Mouse (Mus musculus) telencephalon, adult 2 months (tissue): ENCODE measurements around the gene Ssc5d.

Experiments used
- DNase-seq: peaks from one replicate; pipeline ENCODE4 v3.0.0-alpha.2; 2011; ENCODE audit warnings: low read depth, low spot score

The Ssc5d gene

GRCm38 (mm10) chr7:4919971-4920370, 5.6 kb upstream of the Ssc5d start:
- DNase-seq, result no peak

- DNase-seq, result no peak
Observed at GRCm38 (mm10) chr7:4920496-4920895, 5.1 kb upstream of the Ssc5d start.

- DNase-seq, result no peak
Observed at GRCm38 (mm10) chr7:4920976-4921823, 4.4 kb upstream of the Ssc5d start.

GRCm38 (mm10) chr7:4921824-4922482, 3.6 kb upstream of the Ssc5d start, which contains the start of gene Nat14:
Gene Nat14 (plus strand): TSS chr7:4922028.
- DNase-seq, result peak; percentile 55

- DNase-seq, result peak; percentile 90
Observed at GRCm38 (mm10) chr7:4922508-4922907, 3.1 kb upstream of the Ssc5d start.

- peak; percentile 54 for DNase-seq
Observed at GRCm38 (mm10) chr7:4922931-4923565, 2.5 kb upstream of the Ssc5d start.

- no peak for DNase-seq
Observed at GRCm38 (mm10) chr7:4923586-4924364, 1.8 kb upstream of the Ssc5d start.

GRCm38 (mm10) chr7:4924483-4924882, 1.1 kb upstream of the Ssc5d start:
- no peak for DNase-seq

- DNase-seq, result peak; percentile 51
Observed at GRCm38 (mm10) chr7:4924891-4925301, 689 bp upstream of the Ssc5d start.

GRCm38 (mm10) chr7:4926849-4927248, 1.3 kb downstream of the Ssc5d start:
- no peak for DNase-seq

GRCm38 (mm10) chr7:4927711-4928110, 2.1 kb downstream of the Ssc5d start:
- no peak for DNase-seq

GRCm38 (mm10) chr7:4928323-4928722, 2.7 kb downstream of the Ssc5d start:
- DNase-seq, result no peak

GRCm38 (mm10) chr7:4933103-4933502, 7.5 kb downstream of the Ssc5d start:
- no peak for DNase-seq

- DNase-seq, result no peak
Observed at GRCm38 (mm10) chr7:4934160-4934914, 8.8 kb downstream of the Ssc5d start.

- no peak for DNase-seq
Observed at GRCm38 (mm10) chr7:4936832-4937231, 11.2 kb downstream of the Ssc5d start.

- no peak for DNase-seq
Observed at GRCm38 (mm10) chr7:4937392-4937791, 11.8 kb downstream of the Ssc5d start.

- DNase-seq, result no peak
Observed at GRCm38 (mm10) chr7:4938456-4938855, 12.9 kb downstream of the Ssc5d start.

- peak; percentile 34 for DNase-seq
Observed at GRCm38 (mm10) chr7:4940068-4940479, 14.5 kb downstream of the Ssc5d start.

- DNase-seq, result no peak
Observed at GRCm38 (mm10) chr7:4942673-4943072, 17.1 kb downstream of the Ssc5d start.

GRCm38 (mm10) chr7:4943223-4943815, 17.7 kb downstream of the Ssc5d start:
- peak; percentile 92 for DNase-seq
